Mouse (Mus musculus) megakaryocyte progenitor cell, adult 5-6 weeks (primary cell): ENCODE data around the gene Hsd17b6. TPM values are rescaled to one million over a fixed set of nuclear protein-coding genes. Genes with fewer than 3 reads are reported as not detected.
"Not testable (repeated sequence)": the region's sequence is repeated elsewhere in the genome, so short reads cannot be mapped to it uniquely, and the experiment has no call there.

Experiments used
- ATAC-seq: replicated peaks from 2 replicates; pipeline ENCODE4 v1.8.0; 2016; ENCODE audit warnings: mild to moderate bottlenecking, moderate TSS enrichment, inconsistent platforms; ENCODE audit not compliant: poor library complexity
- total RNA-seq, 2 experiments: library from RNA; stranded (forward) in 1 of 2; stranded (reverse) in 1 of 2; fragments of 157-497, 149-512 nt in 1 of 2; fragments of 200-1000 nt in 1 of 2; gene quantifications; 2 replicates each; pipeline versions ENCODE4 v1.2.3 to v1.2.4; 2015 to 2017

Gene Hsd17b6
- total RNA-seq (2015) (not detected in 2 replicates), total RNA-seq (2017) (not detected in 2 replicates)

- no peak for ATAC-seq
These were observed at the start of gene Hsd17b6 for GRCm38 (mm10) chr10:128007446-128007845. TSS of gene Hsd17b6 (minus strand) at chr10:128007611.

- no peak for ATAC-seq
These were observed 45.6 kb upstream of the Hsd17b6 start for GRCm38 (mm10) chr10:128053001-128053400.

- not testable (repeated sequence) for ATAC-seq
These were observed 44.7 kb upstream of the Hsd17b6 start for GRCm38 (mm10) chr10:128052136-128052535.

GRCm38 (mm10) chr10:128051589-128051988 is 44.2 kb upstream of the Hsd17b6 start:
- ATAC-seq: no peak

- no peak for ATAC-seq
These were observed 42.9 kb upstream of the Hsd17b6 start for GRCm38 (mm10) chr10:128050355-128050754.

- ATAC-seq: no peak
These were observed 42.3 kb upstream of the Hsd17b6 start for GRCm38 (mm10) chr10:128049741-128050140.

GRCm38 (mm10) chr10:128048157-128048556 is 40.7 kb upstream of the Hsd17b6 start:
- ATAC-seq: no peak

- ATAC-seq: peak; percentile 18; the same call in 1 of the 2 replicates
These were observed 35.8 kb upstream of the Hsd17b6 start for GRCm38 (mm10) chr10:128043041-128043835.

- ATAC-seq: no peak
These were observed 35.1 kb upstream of the Hsd17b6 start for GRCm38 (mm10) chr10:128042466-128042865.

GRCm38 (mm10) chr10:128041636-128042035 is 34.2 kb upstream of the Hsd17b6 start:
- no peak for ATAC-seq

GRCm38 (mm10) chr10:128040293-128040692 is 32.9 kb upstream of the Hsd17b6 start:
- ATAC-seq: no peak

GRCm38 (mm10) chr10:128039858-128040257 is 32.4 kb upstream of the Hsd17b6 start:
- ATAC-seq: no peak

- no peak for ATAC-seq
These were observed 31.8 kb upstream of the Hsd17b6 start for GRCm38 (mm10) chr10:128039167-128039566.

GRCm38 (mm10) chr10:128037921-128038320 is 30.5 kb upstream of the Hsd17b6 start:
- ATAC-seq: no peak

- peak; percentile 42 for ATAC-seq
These were observed 29.5 kb upstream of the Hsd17b6 start for GRCm38 (mm10) chr10:128036746-128037425.

- no peak for ATAC-seq
These were observed 23.4 kb upstream of the Hsd17b6 start for GRCm38 (mm10) chr10:128030860-128031259.

GRCm38 (mm10) chr10:128029931-128030330 is 22.5 kb upstream of the Hsd17b6 start:
- ATAC-seq: no peak

GRCm38 (mm10) chr10:128023496-128023895 is 16.1 kb upstream of the Hsd17b6 start:
- no peak for ATAC-seq

- no peak for ATAC-seq
These were observed 14.8 kb upstream of the Hsd17b6 start for GRCm38 (mm10) chr10:128022196-128022595.

- ATAC-seq: peak; percentile 99
These were observed 7.9 kb upstream of the Hsd17b6 start, which contains the start of gene Prim1 for GRCm38 (mm10) chr10:128015068-128015934. TSS of gene Prim1 (plus strand) at chr10:128015168.

GRCm38 (mm10) chr10:128009735-128010134 is 2.3 kb upstream of the Hsd17b6 start:
- ATAC-seq: no peak
